Mouse (Mus musculus) brain, embryonic 14.5 days (tissue): Measurements from ENCODE around the gene Zdhhc13. TPM values are rescaled to one million over a fixed set of nuclear protein-coding genes. Genes with fewer than 3 reads are reported as not detected.

ENCODE experiments used
- DNase-seq: peaks from one replicate; pipeline ENCODE4 v3.0.0-alpha.2; 2011; ENCODE audit warnings: low read depth
- CTCF ChIP-seq: fragments of 200-500 bp; IDR thresholded peaks from 2 replicates; pipeline ENCODE4 v1.5.1; 2012; ENCODE audit warnings: inconsistent platforms, mild to moderate bottlenecking, moderate library complexity, borderline replicate concordance; ENCODE audit not compliant: insufficient read depth, insufficient read length; ENCODE audit errors: extremely low read depth
- POLR2A ChIP-seq: fragments of 200-500 bp; IDR thresholded peaks from 2 replicates; pipeline ENCODE4 v1.6.1; 2012; ENCODE audit warnings: mild to moderate bottlenecking, inconsistent platforms, borderline replicate concordance; ENCODE audit not compliant: poor library complexity, insufficient read depth, insufficient read length, severe bottlenecking; ENCODE audit errors: extremely low read depth
- polyA plus RNA-seq: library from polyadenylated mRNA; depleted of rRNA; stranded (reverse); fragments of >200 nt; gene quantifications from 2 replicates; pipeline ENCODE4 v1.2.3, GENCODE M21; 2012

Gene Zdhhc13
- polyA plus RNA-seq, 1 experiment = 33.5 TPM

- TF ChIP-seq CTCF = no peak
- TF ChIP-seq POLR2A = no peak
- DNase-seq = no peak
Observed at GRCm38 (mm10) chr7:48810652-48811051, 21.8 kb downstream of the Zdhhc13 start.

GRCm38 (mm10) chr7:48812358-48812757, 23.6 kb downstream of the Zdhhc13 start:
- no peak for DNase-seq
- TF ChIP-seq POLR2A (no peak), CTCF (no peak)

- no peak for TF ChIP-seq CTCF
- TF ChIP-seq POLR2A = no peak
- DNase-seq = no peak
Observed at GRCm38 (mm10) chr7:48813594-48813993, 24.8 kb downstream of the Zdhhc13 start.

- DNase-seq = peak; percentile 19
- no peak for TF ChIP-seq CTCF
- no peak for TF ChIP-seq POLR2A
Observed at GRCm38 (mm10) chr7:48821654-48822053, 32.9 kb downstream of the Zdhhc13 start.

- DNase-seq = no peak
- TF ChIP-seq CTCF (no peak), POLR2A (no peak)
Observed at GRCm38 (mm10) chr7:48823621-48824020, 34.8 kb downstream of the Zdhhc13 start.

- no peak for DNase-seq
- TF ChIP-seq POLR2A (no peak), CTCF (no peak)
Observed at GRCm38 (mm10) chr7:48824671-48825070, 35.9 kb downstream of the Zdhhc13 start.

GRCm38 (mm10) chr7:48825170-48825569, 36.4 kb downstream of the Zdhhc13 start:
- DNase-seq = no peak

GRCm38 (mm10) chr7:48829177-48829910, 40.5 kb downstream of the Zdhhc13 start:
- no peak for DNase-seq
- TF ChIP-seq CTCF = no peak
- TF ChIP-seq POLR2A = no peak

More at GRCm38 (mm10) chr7:48825170-48825569, 36.4 kb downstream of the Zdhhc13 start:
- TF ChIP-seq POLR2A = no peak
- TF ChIP-seq CTCF = no peak

- no peak for DNase-seq
- TF ChIP-seq CTCF (no peak), POLR2A (no peak)
Observed at GRCm38 (mm10) chr7:48830395-48830794, 41.6 kb downstream of the Zdhhc13 start.

- TF ChIP-seq POLR2A (no peak), CTCF (no peak)
- no peak for DNase-seq
Observed at GRCm38 (mm10) chr7:48832735-48833134, 43.9 kb downstream of the Zdhhc13 start.

- TF ChIP-seq POLR2A (no peak), CTCF (no peak)
- DNase-seq = peak; percentile 40
Observed at GRCm38 (mm10) chr7:48834371-48834970, 45.7 kb downstream of the Zdhhc13 start.

- no peak for TF ChIP-seq POLR2A
- TF ChIP-seq CTCF = no peak
- DNase-seq = peak; percentile 54
Observed at GRCm38 (mm10) chr7:48834989-48835626, 46.3 kb downstream of the Zdhhc13 start.

GRCm38 (mm10) chr7:48836949-48837348, 48.1 kb downstream of the Zdhhc13 start:
- no peak for DNase-seq
- TF ChIP-seq POLR2A (no peak), CTCF (no peak)
